Mouse (Mus musculus): ENCODE data around the gene Pycard. TPM values are rescaled to one million over a fixed set of nuclear protein-coding genes. Genes with fewer than 3 reads are reported as not detected.
"Not testable (repeated sequence)": the region's sequence is repeated elsewhere in the genome, so short reads cannot be mapped to it uniquely, and the experiment has no call there.

The Pycard gene
- polyA plus RNA-seq, 1 experiment from 2014 or later: 22.5 TPM

DNA sequence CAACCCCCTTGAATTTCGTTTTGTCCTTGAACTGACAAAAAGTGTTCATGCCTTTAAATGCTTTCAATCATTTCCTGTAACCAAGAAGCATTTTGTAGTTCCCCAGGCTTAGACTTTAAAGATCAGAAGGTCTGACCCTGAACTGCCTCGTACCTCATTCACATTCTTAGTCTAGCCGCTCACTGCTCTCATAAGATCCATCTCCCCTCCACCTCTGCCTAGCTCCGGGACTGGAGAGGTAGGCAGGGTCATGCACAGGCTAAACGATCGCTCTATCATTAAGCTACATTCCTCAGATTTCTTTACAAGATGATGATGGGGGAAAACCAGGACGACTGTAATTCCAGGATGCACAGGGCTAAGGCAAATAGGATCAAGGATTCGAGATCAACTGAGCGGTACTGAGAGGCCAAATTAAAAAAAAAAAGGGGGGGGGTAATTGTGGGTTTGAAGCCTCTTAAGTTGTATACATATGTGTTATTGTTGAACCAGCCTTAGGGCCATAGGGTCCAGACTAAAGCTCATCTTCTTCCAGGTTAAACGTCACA, 27.2 kb downstream of the Pycard start:
- H3K4me2 ChIP-seq (replicated peaks): peak overlapping the region; percentile 67
- H3K36me3 ChIP-seq: peaks cover 21% of the 10 kb centered on the region
- H3K9me3 ChIP-seq: no peaks in the 10 kb centered on the region
- H3K4me3 ChIP-seq: peak overlapping the region; percentile 93
- 8% methylated on average over 10 of the region's 10 CpGs for WGBS
- no peaks in the 10 kb centered on the region for H3K27me3 ChIP-seq
- H3K4me1 ChIP-seq: peaks cover 24% of the 10 kb centered on the region
- ATAC-seq (ENCODE audit: low FRiP score, low read depth): no peak
- H3K9ac ChIP-seq: peak overlapping the region; percentile 97
- peak overlapping the region; percentile 96 for H3K27ac ChIP-seq

DNA sequence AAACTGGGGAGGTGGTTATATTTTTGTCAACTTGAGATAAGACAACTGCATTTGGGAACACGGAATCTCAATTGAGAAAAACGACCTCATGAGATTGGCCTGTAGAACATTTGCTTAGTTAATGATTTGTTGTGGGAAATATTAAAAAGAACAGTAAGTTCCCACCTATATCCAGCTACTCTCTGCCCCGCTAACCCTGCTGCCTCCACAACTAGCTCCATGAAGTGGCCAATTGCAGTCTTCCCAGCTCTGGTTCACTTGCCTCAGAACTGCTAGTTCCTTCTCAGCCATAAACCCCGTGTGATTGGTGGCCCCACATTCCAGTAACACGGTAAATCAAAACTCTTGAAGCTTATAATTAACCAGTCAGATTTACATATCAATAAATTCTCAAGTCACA, 34.3 kb downstream of the Pycard start:
- no peak overlapping the region for H3K9ac ChIP-seq
- no peak for ATAC-seq (ENCODE audit: low FRiP score, low read depth)
- H3K27ac ChIP-seq: no peak overlapping the region
- 59% methylated on average over 5 of the region's 5 CpGs for WGBS
- no peak overlapping the region for H3K4me3 ChIP-seq
- H3K4me2 ChIP-seq (replicated peaks): no peak overlapping the region
- no peaks in the 10 kb centered on the region for H3K9me3 ChIP-seq
- no peaks in the 10 kb centered on the region for H3K36me3 ChIP-seq
- H3K4me1 ChIP-seq: no peaks in the 10 kb centered on the region
- H3K27me3 ChIP-seq: no peaks in the 10 kb centered on the region

DNA sequence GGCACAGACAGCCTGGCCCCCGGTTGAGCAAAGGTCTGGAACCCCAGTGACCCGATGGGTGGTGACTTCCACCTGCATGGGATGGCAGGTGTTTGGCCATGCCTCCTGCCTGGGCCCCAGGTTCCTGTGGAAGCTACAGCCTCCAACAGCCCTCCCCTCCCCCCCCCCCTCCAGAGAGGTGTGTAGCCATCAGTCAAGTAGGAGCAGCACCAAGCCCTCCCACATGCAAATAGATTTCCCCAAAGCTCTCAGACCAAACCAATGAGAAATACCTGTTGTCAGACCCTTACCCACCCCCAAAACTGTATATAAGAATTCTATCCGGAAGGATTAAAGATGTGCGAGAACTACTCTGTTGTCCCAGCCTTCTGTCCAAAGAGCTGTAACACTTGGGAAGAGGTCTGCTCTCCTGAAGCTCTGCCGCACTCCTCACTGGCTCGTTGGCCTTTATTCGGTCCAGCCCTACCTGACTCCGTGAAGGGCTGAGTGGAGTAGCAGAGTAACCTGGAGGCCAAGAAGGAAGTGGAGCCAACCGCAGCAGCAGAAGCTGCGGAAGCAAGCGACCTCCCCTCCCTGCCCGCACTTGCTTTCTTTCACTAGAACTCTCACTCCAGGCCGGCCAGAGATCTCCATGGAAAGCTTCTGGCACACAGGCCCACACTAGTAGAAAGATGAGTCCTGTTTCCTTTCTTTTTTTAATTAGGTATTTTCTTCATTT, 40.6 kb downstream of the Pycard start:
- Histone ChIP-seq H3K4me1 (no peaks in the 10 kb centered on the region), H3K9ac (no peak overlapping the region), H3K27ac (no peak overlapping the region), H3K9me3 (no peaks in the 10 kb centered on the region), H3K27me3 (peaks cover 16% of the 10 kb centered on the region; the same call in 1 of the 2 replicates), H3K4me3 (no peak overlapping the region), H3K36me3 (no peaks in the 10 kb centered on the region), H3K4me2 (replicated peaks) (no peak overlapping the region)
- ATAC-seq (ENCODE audit: low FRiP score, low read depth): no peak
- 38% methylated on average over 13 of the region's 13 CpGs for WGBS

DNA sequence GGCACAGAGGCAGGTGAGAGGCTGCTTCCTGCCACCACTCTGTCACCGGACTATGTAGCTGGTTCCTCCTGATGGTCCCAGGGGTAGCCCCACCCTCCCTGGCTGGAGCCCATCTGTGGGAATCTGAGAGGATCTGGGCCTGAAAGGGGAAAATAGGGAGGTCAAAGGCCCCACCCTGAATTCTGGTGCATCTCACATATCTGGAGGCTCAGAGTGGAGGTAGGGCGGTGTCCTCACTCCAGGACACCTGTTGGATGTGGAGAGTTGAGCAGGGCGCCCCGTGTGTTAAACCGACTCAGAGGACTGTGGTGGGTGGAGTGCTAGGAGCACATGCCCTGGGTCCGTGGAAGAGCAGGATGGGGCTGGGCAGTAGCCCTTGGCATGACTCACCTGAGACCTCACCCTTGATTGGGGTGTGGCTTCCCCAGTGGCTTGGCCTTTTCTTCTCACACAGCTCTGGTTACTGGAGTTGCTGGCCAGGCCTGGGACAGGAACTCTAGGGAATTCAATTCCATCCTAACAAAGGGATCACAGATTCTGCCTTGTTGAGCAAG, 47.1 kb downstream of the Pycard start, which contains the start of gene Prss36:
Gene Prss36, minus strand, starts transcription at position 256 of the 554 bp plus-strand sequence.
- ATAC-seq (ENCODE audit: low FRiP score, low read depth): no peak
- Histone ChIP-seq H3K4me3 (no peak within 1 kb of the TSS), H3K4me1 (peaks cover 5% of the 10 kb centered on the region; the same call in 1 of the 2 replicates), H3K27ac (no peak within 1 kb of the TSS), H3K9ac (no peak within 1 kb of the TSS), H3K27me3 (peaks cover 50% of the 10 kb centered on the region), H3K9me3 (no peaks in the 10 kb centered on the region), H3K4me2 (replicated peaks) (no peak within 1 kb of the TSS), H3K36me3 (no peaks in the 10 kb centered on the region)
- WGBS: 84% methylated on average over 6 of the region's 6 CpGs

DNA sequence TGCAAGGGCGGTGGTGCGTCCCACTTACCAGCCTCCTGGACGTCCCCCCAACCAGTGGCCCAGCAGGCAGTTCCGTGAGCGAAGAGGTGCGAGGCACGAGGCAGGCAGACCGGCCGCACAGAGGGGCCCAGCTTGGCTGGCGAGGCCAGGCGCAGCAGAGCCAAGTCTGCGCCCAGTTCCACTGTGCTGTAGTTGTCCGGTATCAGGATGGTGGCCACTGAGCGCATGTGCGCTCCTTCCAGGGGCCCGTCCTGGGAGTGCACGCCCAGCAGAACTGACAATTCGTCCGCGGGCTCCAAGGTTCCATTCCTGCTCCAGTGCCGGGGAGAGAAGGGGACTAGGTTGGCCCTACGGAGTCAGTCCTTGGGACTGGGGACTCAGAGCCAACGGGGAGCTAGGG, 49.1 kb downstream of the Pycard start:
- peak overlapping the region; percentile 42 for H3K4me2 ChIP-seq (replicated peaks)
- H3K27me3 ChIP-seq: peaks cover 43% of the 10 kb centered on the region
- ATAC-seq (ENCODE audit: low FRiP score, low read depth): no peak
- H3K27ac ChIP-seq: no peak overlapping the region
- peak overlapping the region; percentile 18 for H3K4me3 ChIP-seq
- H3K36me3 ChIP-seq: no peaks in the 10 kb centered on the region
- peaks cover 5% of the 10 kb centered on the region; the same call in 1 of the 2 replicates for H3K4me1 ChIP-seq
- 8% methylated on average over 23 of the region's 23 CpGs for WGBS
- no peaks in the 10 kb centered on the region for H3K9me3 ChIP-seq
- peak overlapping the region; percentile 35 for H3K9ac ChIP-seq

DNA sequence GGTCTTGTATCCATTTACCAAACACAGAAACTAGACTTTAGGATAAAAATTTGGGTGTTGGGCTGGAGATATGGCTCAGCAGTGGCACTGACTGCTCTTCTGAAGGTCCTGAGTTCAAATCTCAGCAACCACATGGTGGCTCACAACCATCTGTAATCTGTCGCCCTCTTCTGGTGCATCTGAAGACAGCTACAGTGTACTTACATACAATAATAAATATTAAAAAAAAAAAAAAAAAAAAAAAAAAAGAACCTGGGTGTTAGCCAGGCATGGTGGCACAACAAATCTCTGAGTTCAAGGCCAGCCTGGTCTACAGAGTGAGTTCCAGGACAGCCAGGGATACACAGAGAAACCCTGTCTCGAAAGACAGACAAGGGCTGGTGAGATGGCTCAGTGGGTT, 51.6 kb downstream of the Pycard start:
- 65% methylated on average over 2 of the region's 2 CpGs for WGBS

More for the DNA sequence above, 51.6 kb downstream of the Pycard start:
- not testable (repeated sequence) for H3K4me1 ChIP-seq; ATAC-seq (ENCODE audit: low FRiP score, low read depth); H3K36me3 ChIP-seq; H3K9me3 ChIP-seq; H3K27ac ChIP-seq; H3K4me2 ChIP-seq (replicated peaks); H3K9ac ChIP-seq; H3K4me3 ChIP-seq
- H3K27me3 ChIP-seq: peaks cover 41% of the 10 kb centered on the region

Other genes with a start within 250 kb of the Pycard start
- gene Fbxl19, start 249.3 kb downstream of the Pycard start, polyA plus RNA-seq (2015; fragmentation: Nextera tagmentation; extraction: Ambion mirVana): 6.7 TPM in 2 replicates
- gene Orai3, start 224.1 kb downstream of the Pycard start, polyA plus RNA-seq (2015; fragmentation: Nextera tagmentation; extraction: Ambion mirVana): 20.1 and 20.8 TPM in 2 replicates
- gene Setd1a, start 217.2 kb downstream of the Pycard start, polyA plus RNA-seq (2015; fragmentation: Nextera tagmentation; extraction: Ambion mirVana): 28.1 and 30.8 TPM in 2 replicates
- gene Gm49388, start 208.3 kb downstream of the Pycard start, polyA plus RNA-seq (2015; fragmentation: Nextera tagmentation; extraction: Ambion mirVana): not detected in 2 replicates
- gene Hsd3b7, start 193.3 kb downstream of the Pycard start, polyA plus RNA-seq (2015; fragmentation: Nextera tagmentation; extraction: Ambion mirVana): 11.2 and 11.3 TPM in 2 replicates
- 53.2 and 55.6 TPM in 2 replicates for gene Stx4a, start 169.6 kb downstream of the Pycard start, polyA plus RNA-seq (2015; fragmentation: Nextera tagmentation; extraction: Ambion mirVana)
- gene Stx1b, start 169.3 kb downstream of the Pycard start, polyA plus RNA-seq (2015; fragmentation: Nextera tagmentation; extraction: Ambion mirVana): 7.7 and 8.1 TPM in 2 replicates
- 10.5 and 11.6 TPM in 2 replicates for gene Zfp646, start 117.6 kb downstream of the Pycard start, polyA plus RNA-seq (2015; fragmentation: Nextera tagmentation; extraction: Ambion mirVana)
- 23.0 and 24.4 TPM in 2 replicates for gene Zfp668, start 117.0 kb downstream of the Pycard start, polyA plus RNA-seq (2015; fragmentation: Nextera tagmentation; extraction: Ambion mirVana)
- 1.9 and 2.1 TPM in 2 replicates for gene Prss53, start 102.9 kb downstream of the Pycard start, polyA plus RNA-seq (2015; fragmentation: Nextera tagmentation; extraction: Ambion mirVana)
- gene Gm21974, start 98.4 kb downstream of the Pycard start, polyA plus RNA-seq (2015; fragmentation: Nextera tagmentation; extraction: Ambion mirVana): not detected in 2 replicates
- 159 and 174 TPM in 2 replicates for gene Vkorc1, start 98.2 kb downstream of the Pycard start, polyA plus RNA-seq (2015; fragmentation: Nextera tagmentation; extraction: Ambion mirVana)
- 84.9 and 85.3 TPM in 2 replicates for gene Bckdk, start 89.8 kb downstream of the Pycard start, polyA plus RNA-seq (2015; fragmentation: Nextera tagmentation; extraction: Ambion mirVana)
- 44.2 and 47.8 TPM in 2 replicates for gene Kat8, start 81.4 kb downstream of the Pycard start, polyA plus RNA-seq (2015; fragmentation: Nextera tagmentation; extraction: Ambion mirVana)
- 4.4 and 5.7 TPM in 2 replicates for gene Prss8, start 63.8 kb downstream of the Pycard start, polyA plus RNA-seq (2015; fragmentation: Nextera tagmentation; extraction: Ambion mirVana)
- 9.6 and 11.9 TPM in 2 replicates for gene Prss36, start 47.1 kb downstream of the Pycard start, polyA plus RNA-seq (2015; fragmentation: Nextera tagmentation; extraction: Ambion mirVana)
- 542 and 587 TPM in 2 replicates for gene Fus, start 26.4 kb downstream of the Pycard start, polyA plus RNA-seq (2015; fragmentation: Nextera tagmentation; extraction: Ambion mirVana)
- 1.7 and 1.8 TPM in 2 replicates for gene Trim72, start 10.1 kb upstream of the Pycard start, polyA plus RNA-seq (2015; fragmentation: Nextera tagmentation; extraction: Ambion mirVana)
- gene Itgam, start 68.8 kb upstream of the Pycard start, polyA plus RNA-seq (2015; fragmentation: Nextera tagmentation; extraction: Ambion mirVana): 0.87 and 0.92 TPM in 2 replicates
- not detected in 2 replicates for gene Gm49368, start 68.8 kb upstream of the Pycard start, polyA plus RNA-seq (2015; fragmentation: Nextera tagmentation; extraction: Ambion mirVana)
- not detected in 2 replicates for gene Itgax, start 135.7 kb upstream of the Pycard start, polyA plus RNA-seq (2015; fragmentation: Nextera tagmentation; extraction: Ambion mirVana)
- gene Itgad, start 160.5 kb upstream of the Pycard start, polyA plus RNA-seq (2015; fragmentation: Nextera tagmentation; extraction: Ambion mirVana): not detected in 2 replicates
- 24.2 and 27.0 TPM in 2 replicates for gene Cox6a2, start 212.5 kb upstream of the Pycard start, polyA plus RNA-seq (2015; fragmentation: Nextera tagmentation; extraction: Ambion mirVana)
- 16.6 and 18.5 TPM in 2 replicates for gene Armc5, start 243.5 kb upstream of the Pycard start, polyA plus RNA-seq (2015; fragmentation: Nextera tagmentation; extraction: Ambion mirVana)
- 9.2 and 9.6 TPM in 2 replicates for gene 9130023H24Rik, start 244.2 kb upstream of the Pycard start, polyA plus RNA-seq (2015; fragmentation: Nextera tagmentation; extraction: Ambion mirVana)